Mouse (Mus musculus) heart, adult 2 months (tissue): ENCODE measurements at regions not wholly inside any gene's neighbourhood (a gene's known extent, or its start where the extent isn't known, plus 50 kb on each side); places are given as distances from the start of the nearest gene placed in this dataset.

Experiments
- DNase-seq, 2 experiments: peaks; one replicate each; pipeline ENCODE4 v3.0.0; 2021
- H3K27ac ChIP-seq: fragments of 200-600 bp; 2 replicates; pipeline ENCODE4 v1.8.1; 2022
- H3K27me3 ChIP-seq: fragments of 200-500 bp; 2 replicates; pipeline ENCODE4 v1.6.1; 2012; ENCODE audit warnings: mild to moderate bottlenecking, low read length, inconsistent platforms, mixed read lengths; ENCODE audit not compliant: control insufficient read depth, insufficient read depth
- H3K36me3 ChIP-seq: fragments of 200-500 bp; 2 replicates; pipeline ENCODE4 v1.6.1; 2012; ENCODE audit warnings: low read length, inconsistent platforms; ENCODE audit not compliant: control insufficient read depth, insufficient read depth
- H3K4me1 ChIP-seq: fragments of 200-500 bp; 2 replicates; pipeline ENCODE4 v1.6.1; 2011; ENCODE audit warnings: low read length; ENCODE audit not compliant: control insufficient read depth, insufficient read depth
- H3K4me3 ChIP-seq: fragments of 200-600 bp; 2 replicates; pipeline ENCODE4 v1.8.1; 2022
- H3K79me2 ChIP-seq: fragments of 200-500 bp; replicated peaks from 2 replicates; pipeline ENCODE4 v1.6.1; 2012; ENCODE audit warnings: mild to moderate bottlenecking, inconsistent platforms, low read length, moderate library complexity, mixed read lengths; ENCODE audit not compliant: control insufficient read depth, insufficient read depth
- H3K9ac ChIP-seq: fragments of 200-500 bp; 2 replicates; pipeline ENCODE4 v1.6.1; 2012; ENCODE audit warnings: low read depth, mild to moderate bottlenecking, control low read depth, inconsistent platforms, low read length, mixed read lengths
- CTCF ChIP-seq: fragments of 200-600 bp; IDR thresholded peaks from 2 replicates; pipeline ENCODE4 v1.8.1; 2022; ENCODE audit warnings: antibody characterized with exemption, mild to moderate bottlenecking, moderate library complexity
- EP300 ChIP-seq: fragments of 200-500 bp; IDR thresholded peaks from 2 replicates; pipeline ENCODE4 v1.6.1; 2011; ENCODE audit warnings: low read depth, low read length, control low read depth; ENCODE audit not compliant: insufficient read depth
- POLR2A ChIP-seq: fragments of 200-500 bp; IDR thresholded peaks from 2 replicates; pipeline ENCODE4 v1.6.1; 2011; ENCODE audit warnings: mild to moderate bottlenecking, low read depth, low read length, control low read depth; ENCODE audit not compliant: insufficient read depth
- WGBS: fragments of 180-500 bp; shearing (Covaris S2); methylation state at CpG from one replicate; pipeline ENCODE4 v1.1.7; 2018; 5-methylcytosine and 5-hydroxymethylcytosine counted together
- intact Hi-C: fragments of 180-260 bp; cut with DNase I; formaldehyde crosslinking; loops from one replicate; pipeline ENCODE4 v1.15.1; 2025

DNA sequence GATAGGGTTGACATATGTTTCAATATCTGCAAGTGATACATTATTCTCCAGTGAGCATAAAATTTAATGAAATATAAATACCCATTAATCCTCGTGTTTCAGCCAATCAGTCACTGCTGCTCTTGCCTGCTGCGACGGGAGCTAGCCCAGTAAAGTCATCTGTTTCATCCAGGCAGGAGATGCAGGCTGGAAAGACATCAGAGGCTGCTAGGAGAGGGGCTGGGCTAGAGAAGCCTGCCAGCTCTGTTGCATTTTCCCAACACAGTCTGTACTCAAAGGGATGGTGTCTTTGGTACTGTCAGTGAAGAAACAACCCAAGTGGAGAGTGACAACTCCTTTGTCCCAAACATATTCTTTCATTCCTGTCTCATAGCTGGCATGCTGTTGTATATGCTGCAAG is 198.0 kb downstream of the Irx2 start:
- no peak for TF ChIP-seq EP300
- no peak for TF ChIP-seq POLR2A
- TF ChIP-seq CTCF, result no peak
- 55% methylated on average over 3 of the region's 3 CpGs for WGBS
- H3K4me3 ChIP-seq, result no peak overlapping the region
- H3K36me3 ChIP-seq, result no peaks in the 10 kb centered on the region
- H3K79me2 ChIP-seq, result no peaks in the 10 kb centered on the region
- intact Hi-C loops, result no loop called here
- no peak overlapping the region for H3K9ac ChIP-seq
- H3K27me3 ChIP-seq, result no peaks in the 10 kb centered on the region
- DNase-seq, result no peak
- no peaks in the 10 kb centered on the region for H3K4me1 ChIP-seq
- H3K27ac ChIP-seq, result no peak overlapping the region

DNA sequence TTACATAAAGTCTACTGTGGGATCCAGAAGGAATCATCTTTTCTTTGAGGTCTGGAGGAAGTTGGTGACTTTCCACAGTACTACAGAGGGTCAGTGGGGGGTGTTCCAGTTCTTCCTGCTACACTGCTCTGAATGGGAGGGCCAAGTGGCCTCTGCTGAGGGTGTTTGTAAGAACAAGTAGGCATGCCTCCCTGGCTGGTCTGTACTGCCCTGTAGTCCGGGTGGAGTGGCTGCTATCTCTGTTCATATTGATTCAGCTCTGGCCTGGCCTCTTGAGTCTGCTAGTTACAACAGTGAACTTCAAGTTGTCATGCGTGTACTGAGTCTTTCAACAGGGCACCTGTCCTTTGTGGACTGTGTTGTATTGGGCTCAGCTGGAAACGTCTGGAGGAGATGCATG is 200.7 kb downstream of the Irx2 start:
- WGBS, result 50% methylated on average over 3 of the region's 3 CpGs
- TF ChIP-seq POLR2A, result no peak
- no peak for TF ChIP-seq EP300
- TF ChIP-seq CTCF, result no peak
- no peak overlapping the region for H3K27ac ChIP-seq

DNA sequence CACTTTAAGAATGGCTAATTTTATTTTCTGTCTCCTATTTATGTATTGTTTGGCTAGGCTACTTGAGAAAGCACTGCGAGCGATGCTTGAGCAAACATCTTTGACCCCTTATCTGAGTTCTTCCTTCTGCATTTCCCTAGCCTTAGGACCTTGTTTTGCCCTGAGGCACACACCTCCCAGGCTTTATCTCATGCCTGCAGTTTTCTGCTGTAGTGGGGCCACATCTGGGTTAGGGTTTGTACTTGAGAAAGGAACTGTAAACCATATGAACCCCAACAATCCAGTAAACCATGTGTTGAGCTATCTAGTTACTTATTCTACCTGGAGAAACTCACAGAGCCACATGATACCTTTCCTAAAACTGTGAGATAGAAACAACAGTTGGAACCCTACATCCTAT is 204.7 kb downstream of the Irx2 start:
- H3K27ac ChIP-seq, result no peak overlapping the region
- TF ChIP-seq POLR2A, result no peak
- TF ChIP-seq CTCF, result no peak
- no peak for TF ChIP-seq EP300
- WGBS, result 48% methylated on average over 2 of the region's 2 CpGs
- no peaks in the 10 kb centered on the region for H3K27me3 ChIP-seq
- intact Hi-C loops, result no loop called here
- no peaks in the 10 kb centered on the region for H3K4me1 ChIP-seq
- no peaks in the 10 kb centered on the region for H3K79me2 ChIP-seq
- no peak overlapping the region for H3K9ac ChIP-seq
- no peak overlapping the region for H3K4me3 ChIP-seq
- H3K36me3 ChIP-seq, result no peaks in the 10 kb centered on the region
- DNase-seq, result no peak

More for the DNA sequence above, 200.7 kb downstream of the Irx2 start:
- no peak overlapping the region for H3K9ac ChIP-seq
- intact Hi-C loops, result no loop called here
- H3K36me3 ChIP-seq, result no peaks in the 10 kb centered on the region
- H3K27me3 ChIP-seq, result no peaks in the 10 kb centered on the region
- DNase-seq, result no peak
- H3K4me1 ChIP-seq, result no peaks in the 10 kb centered on the region
- no peaks in the 10 kb centered on the region for H3K79me2 ChIP-seq
- H3K4me3 ChIP-seq, result no peak overlapping the region

DNA sequence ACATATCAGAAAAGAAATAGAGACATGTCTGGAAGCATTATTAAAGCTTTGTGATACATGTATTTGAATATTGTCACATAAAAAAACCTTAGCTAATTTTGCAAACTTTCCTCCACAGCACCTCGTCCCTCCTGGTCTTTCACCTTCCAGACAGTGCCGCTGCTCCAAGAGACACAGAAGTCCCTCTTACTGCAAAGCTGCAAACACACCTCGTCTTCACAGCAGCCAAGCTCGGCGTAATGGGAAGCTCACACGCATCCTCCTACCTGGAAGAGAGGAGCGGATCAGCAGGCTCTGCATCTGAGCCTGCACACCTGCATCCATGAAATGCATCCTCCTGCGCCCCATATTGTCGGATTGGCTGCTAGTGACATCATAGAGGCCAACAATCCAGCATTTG is 208.4 kb downstream of the Irx2 start:
- no peaks in the 10 kb centered on the region for H3K36me3 ChIP-seq
- intact Hi-C loops, result no loop called here
- WGBS, result 73% methylated on average over 9 of the region's 9 CpGs
- no peak for DNase-seq
- H3K4me1 ChIP-seq, result no peaks in the 10 kb centered on the region
- H3K27me3 ChIP-seq, result no peaks in the 10 kb centered on the region
- no peak overlapping the region for H3K9ac ChIP-seq
- TF ChIP-seq CTCF, result no peak
- no peak for TF ChIP-seq EP300
- TF ChIP-seq POLR2A, result no peak
- no peak overlapping the region for H3K27ac ChIP-seq
- no peaks in the 10 kb centered on the region for H3K79me2 ChIP-seq
- no peak overlapping the region for H3K4me3 ChIP-seq

DNA sequence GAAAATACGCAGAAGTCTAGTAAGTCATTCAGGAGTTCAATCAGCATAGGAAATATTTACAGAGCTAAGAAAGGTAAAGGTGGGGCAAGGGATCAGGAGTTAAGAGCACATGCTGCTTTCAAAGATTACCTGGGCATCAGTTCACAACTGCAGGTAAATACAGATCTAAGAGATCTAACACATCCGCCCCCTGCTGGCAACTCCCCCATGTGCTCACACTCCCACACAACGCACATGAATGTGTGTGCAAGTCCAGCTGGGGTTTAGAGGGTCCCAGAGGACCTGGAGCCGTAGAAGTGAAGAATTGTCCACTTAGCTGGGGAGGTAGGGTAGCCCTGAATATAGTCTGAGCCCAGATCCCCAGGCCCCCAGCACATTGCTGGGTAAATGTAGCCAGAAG is 219.5 kb downstream of the Irx2 start:
- no peaks in the 10 kb centered on the region for H3K27me3 ChIP-seq
- TF ChIP-seq POLR2A, result no peak
- no peak for TF ChIP-seq EP300
- TF ChIP-seq CTCF, result no peak
- no peak overlapping the region for H3K4me3 ChIP-seq
- H3K4me1 ChIP-seq, result no peaks in the 10 kb centered on the region
- intact Hi-C loops, result no loop called here
- no peak overlapping the region for H3K27ac ChIP-seq
- DNase-seq, result no peak
- no peaks in the 10 kb centered on the region for H3K79me2 ChIP-seq
- WGBS, result 61% methylated on average over 4 of the region's 4 CpGs
- no peak overlapping the region for H3K9ac ChIP-seq
- H3K36me3 ChIP-seq, result no peaks in the 10 kb centered on the region

DNA sequence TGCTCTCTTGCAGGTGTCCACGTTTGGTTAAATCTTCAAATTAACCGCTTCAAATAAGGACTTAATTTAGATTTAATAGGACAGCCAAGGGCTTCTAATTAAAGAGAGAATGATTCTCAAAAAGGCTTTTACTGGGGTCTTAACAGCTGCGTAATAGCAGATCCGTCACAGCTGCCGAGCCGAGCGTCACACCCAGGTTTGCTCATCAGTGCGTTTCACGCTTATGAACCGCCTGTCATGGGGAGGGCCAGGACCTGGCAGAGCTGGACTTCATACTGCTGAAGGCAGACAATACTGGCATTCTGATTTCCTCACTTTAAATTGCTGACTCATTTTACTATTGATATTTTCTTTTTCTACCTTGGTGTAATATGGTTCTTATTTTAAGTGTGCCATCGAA is 221.2 kb downstream of the Irx2 start:
- TF ChIP-seq EP300 (no peak), POLR2A (no peak)
- no peak overlapping the region for H3K9ac ChIP-seq
- no peaks in the 10 kb centered on the region for H3K79me2 ChIP-seq
- DNase-seq, result no peak
- intact Hi-C loops, result no loop called here
- WGBS, result 88% methylated on average over 11 of the region's 11 CpGs
- H3K36me3 ChIP-seq, result no peaks in the 10 kb centered on the region
- no peaks in the 10 kb centered on the region for H3K4me1 ChIP-seq
- no peak overlapping the region for H3K4me3 ChIP-seq
- H3K27ac ChIP-seq, result no peak overlapping the region
- H3K27me3 ChIP-seq, result no peaks in the 10 kb centered on the region
